Mouse (Mus musculus) macrophage (primary cell): Measurements from ENCODE around the gene Afap1l2. TPM values are rescaled to one million over a fixed set of nuclear protein-coding genes. Genes with fewer than 3 reads are reported as not detected.

Source experiments
- H3K27ac ChIP-seq: fragments of 350-480 bp; formaldehyde crosslinking; 2 replicates; pipeline ENCODE4 v1.9.0; 2021
- H3K36me3 ChIP-seq: fragments of 350-480 bp; formaldehyde crosslinking; 2 replicates; pipeline ENCODE4 v1.9.0; 2021; ENCODE audit errors: inconsistent target
- H3K4me3 ChIP-seq: fragments of 350-480 bp; formaldehyde crosslinking; 2 replicates; pipeline ENCODE4 v1.9.0; 2021; ENCODE audit errors: inconsistent target
- H3K79me2 ChIP-seq: fragments of 350-480 bp; formaldehyde crosslinking; 2 replicates; pipeline ENCODE4 v1.9.0; 2021; ENCODE audit errors: inconsistent target
- WGBS: methylation state at CpG from one replicate; pipeline ENCODE4 v1.1.7; 2026; ENCODE audit warnings: inconsistent platforms; ENCODE audit not compliant: missing documents; 5-methylcytosine and 5-hydroxymethylcytosine counted together
- polyA plus RNA-seq: library from polyadenylated mRNA; stranded (reverse); fragments of 250-400 nt; gene quantifications from 3 replicates; pipeline ENCODE4 v1.2.4, GENCODE M21; 2018; ENCODE audit warnings: inconsistent platforms

The Afap1l2 gene
- polyA plus RNA-seq, 1 experiment from 2014 or later = not detected

DNA sequence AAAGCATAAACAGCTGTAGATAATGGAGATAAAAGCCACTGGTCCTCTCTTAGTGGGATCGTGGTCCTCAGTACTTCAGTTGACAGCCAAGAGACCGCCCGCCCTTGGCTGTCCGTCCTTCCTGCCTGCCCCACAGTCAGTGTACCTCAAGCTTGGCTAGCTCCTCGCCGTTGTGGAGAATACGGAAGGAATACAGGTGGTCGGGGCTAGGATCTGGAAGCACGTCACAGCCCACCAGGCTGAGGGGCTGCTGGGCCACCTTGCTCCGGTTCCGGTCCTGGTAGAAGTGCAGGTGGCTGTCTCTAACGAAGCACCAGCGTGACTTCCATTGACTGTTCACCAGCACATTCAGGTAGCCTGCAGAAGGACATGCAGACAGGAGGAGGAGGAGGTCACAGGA is 87.8 kb downstream of the Afap1l2 start:
- H3K27ac ChIP-seq = no peak overlapping the region
- no peak overlapping the region for H3K4me3 ChIP-seq
- no peaks in the 10 kb centered on the region for H3K79me2 ChIP-seq
- H3K36me3 ChIP-seq = no peaks in the 10 kb centered on the region
- 91% methylated on average over 13 of the region's 13 CpGs for WGBS

DNA sequence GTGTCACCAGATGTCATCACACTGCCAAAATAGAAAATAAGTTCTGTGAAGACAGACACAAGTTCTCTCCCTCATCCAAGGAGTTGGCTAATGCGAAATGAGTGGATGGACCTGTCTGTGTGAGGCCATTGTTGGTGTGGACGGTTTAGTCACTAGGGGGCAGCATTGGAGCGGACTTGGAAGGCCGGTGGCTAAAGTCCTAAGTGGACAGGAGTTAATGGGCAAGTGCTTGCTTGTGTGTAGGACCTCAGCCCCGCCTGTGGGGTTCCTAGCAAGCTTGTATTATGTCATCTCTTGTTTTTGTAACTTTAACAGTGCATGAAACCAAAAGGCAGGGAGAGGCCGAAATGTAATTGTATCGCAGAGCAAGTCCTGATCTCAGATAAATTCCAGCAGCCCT is 88.4 kb downstream of the Afap1l2 start:
- H3K4me3 ChIP-seq = no peak overlapping the region
- 37% methylated on average over 7 of the region's 7 CpGs for WGBS
- no peaks in the 10 kb centered on the region for H3K36me3 ChIP-seq
- no peak overlapping the region for H3K27ac ChIP-seq
- H3K79me2 ChIP-seq = no peaks in the 10 kb centered on the region

DNA sequence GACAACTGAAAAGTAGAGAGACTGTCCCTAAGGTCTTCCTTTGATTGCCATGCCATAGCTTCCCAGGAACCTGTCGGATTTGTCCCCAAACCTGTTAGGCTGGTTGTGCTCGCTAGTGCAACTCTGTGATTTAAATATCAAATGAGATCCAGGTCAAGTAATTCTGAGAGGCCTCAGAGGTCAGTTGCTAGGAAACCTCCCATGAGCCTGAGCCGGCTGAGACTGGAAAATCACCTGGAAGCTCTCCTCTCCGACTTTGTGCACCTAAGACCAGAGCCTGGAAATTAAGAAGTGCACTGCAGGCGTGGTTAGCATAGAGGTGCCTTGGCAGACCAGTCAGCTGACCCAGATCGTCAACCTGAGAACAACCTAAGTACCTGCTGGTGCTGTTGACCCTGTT is 92.9 kb downstream of the Afap1l2 start:
- Histone ChIP-seq H3K36me3 (no peaks in the 10 kb centered on the region), H3K4me3 (no peak overlapping the region), H3K79me2 (no peaks in the 10 kb centered on the region), H3K27ac (no peak overlapping the region)
- WGBS = 88% methylated on average over 6 of the region's 6 CpGs

DNA sequence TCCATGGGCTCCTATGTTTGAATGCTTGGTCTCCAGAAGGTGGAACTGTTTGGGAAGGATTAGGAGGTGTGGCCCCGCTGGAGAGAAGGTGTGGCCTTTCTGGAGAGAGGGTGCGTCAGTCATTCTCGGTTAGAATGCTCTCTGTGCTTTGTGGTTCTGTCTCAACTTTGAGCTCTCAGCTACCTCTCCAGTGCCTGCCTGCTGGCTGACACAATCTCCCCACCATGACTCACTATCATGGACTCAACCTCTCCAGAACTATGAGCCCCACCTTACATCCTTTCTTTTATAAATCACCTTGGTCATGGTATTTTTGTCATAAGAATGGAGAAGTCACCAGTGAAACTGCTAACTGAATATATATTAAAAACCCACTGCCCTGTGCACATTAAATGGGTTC is 93.4 kb downstream of the Afap1l2 start:
- Histone ChIP-seq H3K36me3 (no peaks in the 10 kb centered on the region), H3K79me2 (no peaks in the 10 kb centered on the region), H3K4me3 (no peak overlapping the region), H3K27ac (no peak overlapping the region)
- WGBS = 89% methylated on average over 3 of the region's 3 CpGs

DNA sequence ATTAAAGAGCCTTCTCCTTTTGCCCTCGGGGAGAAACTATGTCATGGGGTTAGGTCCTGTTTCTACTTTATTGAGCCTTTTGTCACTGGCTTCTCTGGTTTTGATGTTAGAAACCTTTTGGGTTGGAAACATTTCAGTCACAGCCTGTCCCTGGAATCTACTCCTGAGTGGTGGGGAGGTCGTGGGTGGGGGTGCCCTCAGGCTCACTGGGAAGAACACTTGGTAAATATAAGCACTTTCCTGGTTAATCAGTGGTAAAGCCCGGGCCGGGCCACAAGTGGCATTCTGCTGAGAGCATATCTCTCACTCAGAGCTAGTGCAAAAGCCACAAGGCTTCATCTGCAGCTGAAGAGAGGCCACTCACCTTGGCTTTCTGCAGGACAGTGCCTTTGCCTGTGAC is 94.3 kb downstream of the Afap1l2 start:
- no peaks in the 10 kb centered on the region for H3K36me3 ChIP-seq

DNA sequence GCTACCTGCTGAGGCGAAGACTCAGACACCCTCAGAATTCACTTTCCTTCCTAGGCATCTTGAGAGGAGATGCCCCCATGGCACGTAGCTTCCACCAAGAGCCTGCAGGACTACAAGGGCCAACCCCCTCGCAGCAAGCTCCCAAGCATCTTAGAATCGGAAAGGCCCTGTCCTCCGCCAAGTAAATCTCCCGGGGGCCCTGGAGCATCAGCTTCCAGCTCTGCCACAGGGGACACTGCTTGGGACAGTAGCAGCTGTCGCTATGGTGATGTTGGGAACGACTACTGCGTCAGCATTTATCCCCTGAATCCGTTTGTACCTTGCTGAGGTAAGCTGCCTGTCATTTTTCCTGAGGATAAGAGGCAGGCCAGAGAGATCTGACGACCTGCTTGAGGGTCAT is 97.5 kb downstream of the Afap1l2 start:
- Histone ChIP-seq H3K27ac (no peak overlapping the region), H3K36me3 (no peaks in the 10 kb centered on the region), H3K4me3 (no peak overlapping the region), H3K79me2 (no peaks in the 10 kb centered on the region)
- WGBS = 85% methylated on average over 11 of the region's 11 CpGs

More for the DNA sequence above, 94.3 kb downstream of the Afap1l2 start:
- no peak overlapping the region for H3K27ac ChIP-seq
- H3K4me3 ChIP-seq = no peak overlapping the region
- WGBS = 84% methylated on average over 4 of the region's 4 CpGs
- H3K79me2 ChIP-seq = no peaks in the 10 kb centered on the region

DNA sequence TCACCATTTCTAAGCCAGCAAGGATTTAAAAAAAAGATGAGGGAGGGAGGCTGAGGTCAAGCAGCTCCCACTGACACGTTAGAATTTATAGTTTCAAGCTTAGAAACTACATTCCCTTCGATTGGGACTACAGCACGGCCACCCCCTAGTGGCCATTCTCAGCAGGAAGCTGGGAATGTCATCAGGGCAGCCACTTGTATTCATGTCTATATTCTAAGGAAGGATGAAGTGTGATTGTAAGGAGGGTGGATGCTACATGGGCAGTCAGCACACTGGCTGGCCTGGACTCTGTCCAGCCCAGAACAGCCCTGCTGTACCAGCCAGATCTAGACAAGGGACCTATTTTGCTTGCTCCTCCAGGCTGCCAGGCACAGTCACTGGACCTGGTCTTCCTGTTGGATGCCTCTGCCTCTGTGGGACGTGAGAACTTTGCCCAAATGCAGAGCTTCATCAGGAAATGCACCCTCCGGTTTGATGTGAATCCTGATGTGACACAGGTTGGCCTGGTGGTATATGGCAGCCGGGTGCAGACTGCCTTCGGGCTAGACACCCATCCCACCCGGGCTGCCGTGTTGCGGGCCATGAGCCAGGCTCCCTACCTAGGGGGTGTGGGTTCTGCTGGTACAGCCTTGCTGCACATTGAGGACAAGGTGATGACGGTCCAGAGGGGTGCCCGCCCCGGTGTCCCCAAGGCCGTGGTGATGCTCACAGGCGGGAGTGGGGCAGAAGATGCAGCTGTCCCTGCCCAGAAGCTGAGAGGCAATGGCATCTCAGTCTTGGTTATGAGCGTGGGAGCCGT is 99.4 kb downstream of the Afap1l2 start:
- no peaks in the 10 kb centered on the region for H3K79me2 ChIP-seq
- 76% methylated on average over 17 of the region's 17 CpGs for WGBS
- no peaks in the 10 kb centered on the region for H3K36me3 ChIP-seq
- no peak overlapping the region for H3K4me3 ChIP-seq
- no peak overlapping the region for H3K27ac ChIP-seq

DNA sequence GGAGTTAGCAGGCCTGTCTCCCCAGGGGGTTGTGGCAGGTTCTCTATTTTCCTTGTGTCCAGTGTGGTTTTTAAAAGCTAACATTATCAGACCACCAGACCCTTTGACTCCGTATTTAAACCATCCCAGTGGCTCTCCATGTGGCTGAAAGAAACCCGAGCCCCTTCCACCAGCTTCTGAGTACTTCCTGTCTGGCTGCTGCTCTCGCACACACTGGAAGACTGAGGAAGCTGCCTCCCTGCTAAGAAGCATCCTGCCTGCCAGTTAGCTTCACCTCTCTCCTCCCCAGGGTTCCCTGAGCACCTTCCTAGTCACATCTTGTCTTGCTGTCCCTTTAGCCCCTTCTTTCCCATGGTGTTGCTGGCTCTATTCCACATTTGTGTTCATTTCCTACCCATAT is 100.2 kb downstream of the Afap1l2 start:
- Histone ChIP-seq H3K27ac (no peak overlapping the region), H3K36me3 (no peaks in the 10 kb centered on the region), H3K79me2 (no peaks in the 10 kb centered on the region), H3K4me3 (no peak overlapping the region)
- WGBS = 29% methylated on average over 3 of the region's 3 CpGs

DNA sequence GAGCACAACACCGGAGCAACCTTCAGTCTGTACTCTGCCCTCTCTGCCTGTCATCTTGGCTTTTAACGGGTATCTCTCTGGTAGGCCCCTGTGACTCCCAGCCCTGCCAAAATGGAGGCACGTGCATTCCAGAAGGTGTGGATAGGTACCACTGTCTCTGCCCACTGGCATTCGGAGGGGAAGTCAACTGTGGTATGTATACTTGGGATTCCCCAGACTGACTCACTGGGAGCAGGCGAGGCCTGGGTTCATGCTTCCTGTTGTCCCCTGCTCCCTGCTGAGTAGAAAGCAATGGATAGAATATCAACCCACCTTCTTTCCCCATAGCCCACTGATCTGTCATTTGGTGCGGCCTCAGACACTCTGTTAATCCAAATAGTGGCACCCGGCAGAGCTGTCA is 102.6 kb downstream of the Afap1l2 start:
- Histone ChIP-seq H3K79me2 (no peaks in the 10 kb centered on the region), H3K36me3 (no peaks in the 10 kb centered on the region), H3K4me3 (no peak overlapping the region), H3K27ac (no peak overlapping the region)
- 93% methylated on average over 7 of the region's 7 CpGs for WGBS

DNA sequence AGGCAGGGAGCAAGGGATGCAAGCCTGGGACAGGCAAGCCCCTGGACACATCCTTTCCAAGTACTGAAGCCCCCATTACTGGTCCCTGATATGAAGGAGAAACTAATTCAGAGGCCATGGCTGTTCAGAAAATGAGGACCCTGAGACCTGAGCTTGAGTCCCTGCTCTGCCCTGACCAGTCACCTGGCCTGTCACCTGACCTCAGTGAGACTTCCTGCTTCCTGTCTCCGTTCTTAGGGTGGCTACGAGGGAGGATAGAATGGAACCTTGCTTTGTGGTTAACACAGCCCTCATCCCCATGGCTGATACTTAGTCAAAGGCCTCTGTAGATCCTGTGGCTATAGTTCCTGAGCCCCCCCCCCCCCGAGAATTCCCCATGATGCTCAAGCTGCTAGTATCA is 103.9 kb downstream of the Afap1l2 start:
- Histone ChIP-seq H3K4me3 (no peak overlapping the region), H3K27ac (no peak overlapping the region), H3K36me3 (no peaks in the 10 kb centered on the region), H3K79me2 (no peaks in the 10 kb centered on the region)
- WGBS = 21% methylated on average over 2 of the region's 3 CpGs

DNA sequence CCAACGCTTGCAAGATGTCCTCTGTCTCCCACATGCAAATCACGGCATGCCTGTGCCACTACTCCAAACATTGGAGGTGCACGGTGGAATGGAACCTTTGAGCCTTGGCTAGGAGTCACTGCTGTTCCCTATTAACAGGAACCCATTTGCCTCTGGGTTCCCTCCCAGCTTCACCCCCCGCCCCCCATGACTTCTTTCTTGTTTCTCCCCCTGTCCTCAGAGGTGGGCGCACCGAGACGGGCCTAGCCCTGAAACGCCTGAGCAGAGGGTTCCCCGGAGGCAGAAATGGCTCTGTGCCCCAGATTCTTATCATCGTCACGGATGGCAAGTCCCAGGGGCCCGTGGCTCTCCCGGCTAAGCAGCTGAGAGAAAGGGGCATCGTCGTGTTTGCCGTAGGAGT is 110.4 kb downstream of the Afap1l2 start:
- Histone ChIP-seq H3K36me3 (no peaks in the 10 kb centered on the region), H3K4me3 (no peak overlapping the region), H3K27ac (no peak overlapping the region), H3K79me2 (no peaks in the 10 kb centered on the region)
- 93% methylated on average over 16 of the region's 16 CpGs for WGBS

DNA sequence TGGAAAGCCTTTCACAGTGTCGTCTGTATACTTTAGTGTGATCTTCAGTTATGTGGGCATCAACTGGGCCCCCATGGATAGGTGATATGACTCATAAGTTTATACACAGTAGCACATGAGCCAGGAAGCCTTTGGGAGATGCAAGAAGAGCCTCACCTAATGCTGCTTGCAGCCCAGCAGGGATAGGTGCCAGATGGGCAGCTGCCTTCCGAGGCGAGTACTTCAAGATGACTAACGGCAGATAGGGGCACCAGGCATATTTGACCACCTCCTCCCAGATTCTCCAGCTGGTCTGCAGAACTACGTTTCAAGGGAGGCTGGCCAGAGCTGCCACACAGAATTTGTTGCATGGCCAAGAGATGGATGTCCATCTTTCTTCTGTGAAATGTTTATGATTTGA is 114.7 kb downstream of the Afap1l2 start:
- no peak overlapping the region for H3K4me3 ChIP-seq
- no peaks in the 10 kb centered on the region for H3K36me3 ChIP-seq
- no peak overlapping the region for H3K27ac ChIP-seq
- H3K79me2 ChIP-seq = no peaks in the 10 kb centered on the region
- 80% methylated on average over 5 of the region's 5 CpGs for WGBS

DNA sequence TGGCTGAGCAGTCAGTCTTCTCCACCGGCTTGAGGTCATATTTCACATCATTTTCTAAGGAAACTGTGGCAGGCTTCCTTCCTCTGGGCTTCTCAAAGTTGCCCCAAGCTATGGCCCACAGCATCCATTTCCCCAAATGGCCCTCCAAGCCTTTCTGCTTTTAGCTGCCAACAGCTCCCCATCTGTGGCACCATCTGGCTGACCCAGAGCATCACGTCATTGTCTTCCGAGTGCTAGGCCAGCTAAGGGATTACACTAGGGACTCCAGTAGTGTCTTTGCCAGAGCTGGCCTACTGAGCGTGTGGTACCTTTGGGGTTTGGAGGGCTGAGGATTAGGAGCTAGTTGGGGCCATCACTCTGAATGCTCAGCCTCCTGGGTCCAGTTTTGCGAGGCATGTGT is 115.4 kb downstream of the Afap1l2 start:
- no peak overlapping the region for H3K27ac ChIP-seq
- H3K4me3 ChIP-seq = no peak overlapping the region
- no peaks in the 10 kb centered on the region for H3K36me3 ChIP-seq
- WGBS = 81% methylated on average over 5 of the region's 5 CpGs
- H3K79me2 ChIP-seq = no peaks in the 10 kb centered on the region

DNA sequence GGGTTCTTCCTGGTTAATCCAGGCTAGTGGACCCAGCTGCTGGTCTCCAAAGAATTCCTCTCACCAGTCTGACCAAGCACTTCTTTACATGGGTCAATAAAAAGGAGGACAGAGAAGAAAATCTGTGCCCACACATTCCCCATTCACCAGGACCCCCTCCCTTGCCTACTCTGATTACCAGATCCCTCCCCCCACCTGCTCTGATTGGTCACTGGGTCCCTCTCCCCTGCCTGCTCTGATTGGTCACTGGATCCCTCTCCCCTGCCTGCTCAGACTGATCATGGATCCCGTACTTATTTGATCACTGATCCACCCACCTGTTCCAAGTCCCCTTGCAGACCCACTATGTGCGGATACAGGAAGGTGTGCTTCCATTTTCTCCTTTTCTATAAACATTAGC is 116.6 kb downstream of the Afap1l2 start:
- H3K79me2 ChIP-seq = no peaks in the 10 kb centered on the region
- no peaks in the 10 kb centered on the region for H3K36me3 ChIP-seq
- no peak overlapping the region for H3K4me3 ChIP-seq
- WGBS = 84% methylated on average over 2 of the region's 2 CpGs
- no peak overlapping the region for H3K27ac ChIP-seq

DNA sequence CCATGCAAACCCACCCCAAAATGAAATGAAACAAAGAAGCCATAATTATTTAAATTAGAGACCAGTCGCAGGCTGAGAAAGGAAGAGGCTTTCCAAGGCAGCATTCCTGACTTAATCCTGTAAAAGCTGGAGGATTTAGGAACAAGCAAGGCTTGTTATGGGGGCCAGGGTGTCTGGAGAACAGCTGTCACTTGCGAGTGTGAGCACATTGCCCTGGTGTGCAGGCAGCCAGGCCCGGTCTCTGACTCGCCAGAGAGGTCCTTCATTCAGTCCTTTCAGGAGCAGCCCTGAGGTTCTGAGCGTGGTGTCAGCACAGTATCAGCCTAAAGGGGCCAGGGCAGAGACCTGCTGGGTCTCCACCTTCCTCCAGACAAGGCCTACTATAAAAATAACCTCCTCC is 119.4 kb downstream of the Afap1l2 start:
- 82% methylated on average over 5 of the region's 5 CpGs for WGBS

DNA sequence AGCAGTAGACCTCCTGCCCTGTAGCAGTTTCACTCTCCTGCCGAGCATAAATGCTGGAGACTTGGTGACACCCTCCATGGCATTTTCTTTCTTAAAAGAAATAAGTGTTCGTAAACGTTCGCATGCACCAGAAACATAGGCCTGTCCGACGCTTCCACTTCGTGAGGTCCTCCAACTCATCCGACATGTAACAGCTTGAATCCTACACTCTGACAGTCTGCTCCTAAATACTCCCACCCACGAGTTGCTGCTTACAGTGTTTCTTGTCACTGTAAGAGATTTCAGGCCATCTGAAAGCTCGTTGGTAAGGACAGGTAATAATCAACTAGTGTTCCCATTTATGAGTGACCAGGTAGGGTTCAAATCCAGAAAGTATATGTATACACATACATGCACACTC is 120.1 kb downstream of the Afap1l2 start:
- no peaks in the 10 kb centered on the region for H3K36me3 ChIP-seq
- WGBS = 91% methylated on average over 10 of the region's 10 CpGs
- H3K4me3 ChIP-seq = no peak overlapping the region
- H3K27ac ChIP-seq = no peak overlapping the region
- no peaks in the 10 kb centered on the region for H3K79me2 ChIP-seq

More for the DNA sequence above, 119.4 kb downstream of the Afap1l2 start:
- no peaks in the 10 kb centered on the region for H3K79me2 ChIP-seq
- H3K4me3 ChIP-seq = no peak overlapping the region
- no peak overlapping the region for H3K27ac ChIP-seq
- no peaks in the 10 kb centered on the region for H3K36me3 ChIP-seq
